Mouse (Mus musculus) yolk sac, embryonic 10.5 days (tissue): ENCODE measurements around the gene Sdk1.

Source experiments
- DNase-seq: peaks from one replicate; pipeline ENCODE4 v3.0.0-alpha.2; 2017; ENCODE audit warnings: low spot score

The Sdk1 gene

DNA sequence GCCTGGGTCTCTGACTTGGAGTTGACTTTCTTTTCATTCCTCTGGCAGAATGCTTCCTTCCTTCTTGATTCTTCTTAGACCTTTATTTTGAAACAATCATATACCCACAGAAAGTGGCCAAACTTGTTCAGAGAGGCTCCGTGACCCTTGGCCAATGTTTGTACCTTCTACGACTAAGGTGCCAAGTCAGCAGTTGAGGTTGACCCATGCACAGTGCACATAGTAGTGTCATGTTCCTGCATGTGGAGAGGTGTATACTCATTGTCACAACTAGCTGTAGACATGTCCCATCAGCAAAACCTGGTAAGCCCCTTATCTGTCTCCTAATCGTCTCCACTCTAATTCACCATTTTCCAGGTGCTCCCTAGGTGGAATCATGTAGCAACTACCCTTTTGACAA, 530.2 kb downstream of the Sdk1 start:
- DNase-seq: no peak

DNA sequence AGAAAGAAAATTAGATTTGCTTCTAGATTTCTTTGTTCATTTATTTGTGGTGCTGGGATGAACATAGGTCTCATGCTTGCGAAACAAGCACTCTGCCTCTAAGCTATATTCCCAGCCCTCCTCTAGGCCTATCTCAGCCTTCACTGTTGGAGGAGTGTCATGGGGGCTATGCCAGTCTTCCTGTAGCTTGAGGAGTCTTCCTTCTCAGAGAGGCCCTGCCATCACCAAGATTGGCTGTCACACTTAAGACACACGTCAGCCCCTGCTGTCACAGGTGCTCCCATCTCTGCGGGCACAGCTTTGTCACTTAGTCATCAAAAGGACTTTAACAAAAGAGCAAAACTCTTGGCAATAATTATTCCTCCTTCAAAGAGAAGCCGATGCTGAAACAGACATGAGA, 536.9 kb downstream of the Sdk1 start:
- DNase-seq: no peak

DNA sequence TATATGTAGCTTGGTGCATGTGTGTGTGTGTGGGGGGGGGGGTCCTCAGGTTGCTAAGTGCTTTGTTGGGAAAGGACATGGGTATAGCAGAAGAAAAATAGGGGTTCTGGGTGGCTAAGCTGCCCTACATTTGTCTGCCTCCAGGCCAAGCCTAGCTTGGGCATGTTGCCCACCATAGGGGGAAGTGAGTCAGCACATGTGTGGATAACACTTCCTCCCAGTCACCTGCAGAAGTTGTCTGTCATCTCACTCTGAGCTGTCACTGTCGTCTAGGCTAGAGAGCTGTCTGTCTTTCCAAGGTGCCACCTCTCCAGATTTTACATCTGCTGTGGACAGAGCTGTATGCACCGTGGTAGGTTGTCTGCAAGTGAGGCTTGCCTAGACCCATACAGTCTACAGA, 539.9 kb downstream of the Sdk1 start:
- no peak for DNase-seq

DNA sequence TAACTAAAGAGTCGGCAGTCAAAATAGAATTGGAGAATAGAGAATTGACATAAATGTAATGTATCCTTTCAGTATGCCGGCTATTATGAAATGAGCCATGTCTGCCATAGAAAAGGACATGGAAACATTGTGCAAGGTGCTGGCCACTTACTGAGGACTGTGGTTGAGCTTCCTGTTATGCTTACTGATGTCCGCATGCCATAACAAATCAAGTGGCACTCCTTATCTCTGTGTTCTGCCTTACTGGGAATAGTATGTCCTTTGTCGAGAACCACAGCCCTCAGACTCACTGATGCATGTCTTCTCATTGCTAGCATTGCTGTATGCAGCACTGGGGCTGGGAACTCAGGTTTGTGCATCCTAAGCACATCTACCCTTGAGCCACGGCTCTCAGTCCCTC, 541.0 kb downstream of the Sdk1 start:
- no peak for DNase-seq

DNA sequence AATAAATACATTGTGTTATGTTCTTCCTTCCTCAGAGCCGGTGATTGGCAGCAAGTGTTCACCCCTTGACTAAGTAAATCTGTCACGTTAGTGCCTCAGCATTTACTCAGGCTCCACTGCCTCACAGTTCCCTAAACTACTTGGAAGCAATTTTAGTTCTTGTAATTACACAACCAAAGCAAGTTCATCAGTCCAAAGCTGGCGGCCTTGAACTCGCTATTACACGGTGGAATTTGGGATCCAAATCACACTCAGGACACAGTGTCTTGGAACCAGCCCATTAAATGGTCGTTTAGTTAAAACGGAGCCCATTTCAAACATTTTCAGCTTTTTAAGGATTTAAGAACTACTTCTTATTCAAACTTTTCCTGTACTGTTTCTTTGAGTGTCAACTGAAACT, 542.2 kb downstream of the Sdk1 start:
- no peak for DNase-seq

DNA sequence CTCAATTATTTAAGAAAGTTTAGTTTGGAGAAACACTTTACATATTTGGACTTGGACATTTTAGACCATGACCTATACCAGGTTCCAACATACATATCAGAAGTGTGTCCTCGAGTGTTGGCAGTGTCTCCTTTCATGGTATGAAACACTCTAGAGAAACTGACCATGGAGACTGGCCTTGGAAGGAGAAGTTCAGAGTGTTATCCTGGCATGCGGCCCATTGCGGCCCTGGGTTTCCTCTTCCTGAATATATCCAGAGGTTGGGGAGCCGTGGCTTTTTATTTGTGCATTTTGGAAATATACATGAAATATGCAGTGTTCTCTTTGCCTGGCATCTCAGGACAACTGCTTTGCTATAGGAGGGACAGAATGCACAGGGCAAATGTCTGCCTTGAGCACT, 552.6 kb downstream of the Sdk1 start:
- DNase-seq: no peak

DNA sequence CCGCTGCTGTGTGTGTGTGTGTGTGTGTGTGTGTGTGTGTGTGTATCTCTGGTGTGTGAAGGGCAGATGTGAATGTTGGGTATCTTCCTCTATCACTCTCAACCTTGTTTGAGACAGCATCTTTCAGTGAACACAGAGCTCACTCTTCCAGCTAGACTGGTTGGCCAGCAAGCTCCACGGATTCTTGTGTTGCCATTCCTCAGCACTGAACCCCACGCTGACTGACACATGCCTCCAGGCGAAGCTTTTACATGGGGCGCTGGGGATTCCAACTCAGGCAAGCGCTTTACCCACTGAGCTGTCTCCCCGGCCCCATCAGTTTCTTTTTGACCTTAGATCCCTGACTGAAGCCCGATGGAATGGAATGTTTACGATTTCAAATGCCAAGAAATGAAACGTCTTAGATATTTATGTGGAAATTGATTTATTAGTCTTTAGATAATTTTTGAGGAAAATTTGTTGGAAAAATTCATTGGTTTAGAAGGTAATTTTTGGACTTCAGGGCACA, 582.6 kb downstream of the Sdk1 start:
- no peak for DNase-seq

DNA sequence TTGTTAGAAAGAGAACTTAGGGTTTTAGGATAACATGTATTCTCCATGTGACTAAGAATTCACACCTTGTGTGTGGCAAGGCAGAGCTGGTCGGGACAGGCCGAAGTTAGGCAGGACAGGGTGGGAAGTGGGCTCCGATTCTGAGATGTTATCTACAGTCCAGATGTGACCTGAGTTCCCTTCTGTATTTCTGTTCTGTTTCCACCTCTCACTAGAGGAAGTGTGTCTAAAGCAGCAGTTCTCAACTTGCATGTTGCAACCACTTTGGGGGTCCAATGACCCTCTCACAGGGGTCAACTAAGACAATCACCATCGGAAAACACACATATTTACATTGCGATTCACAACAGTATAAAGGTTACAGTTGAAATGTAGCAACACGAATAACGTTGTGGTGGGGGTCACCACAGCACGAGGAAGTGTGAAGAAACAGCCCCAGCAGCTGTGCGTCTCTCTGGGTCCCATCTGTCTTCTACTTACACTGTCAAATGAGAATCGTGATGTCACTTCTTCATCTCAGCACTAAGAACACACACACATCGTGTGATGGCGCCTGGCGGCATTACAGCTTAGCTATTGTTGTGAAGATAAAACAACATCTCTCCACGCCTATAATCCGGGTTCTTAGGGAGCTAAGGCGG, 583.6 kb downstream of the Sdk1 start:
- DNase-seq: no peak

DNA sequence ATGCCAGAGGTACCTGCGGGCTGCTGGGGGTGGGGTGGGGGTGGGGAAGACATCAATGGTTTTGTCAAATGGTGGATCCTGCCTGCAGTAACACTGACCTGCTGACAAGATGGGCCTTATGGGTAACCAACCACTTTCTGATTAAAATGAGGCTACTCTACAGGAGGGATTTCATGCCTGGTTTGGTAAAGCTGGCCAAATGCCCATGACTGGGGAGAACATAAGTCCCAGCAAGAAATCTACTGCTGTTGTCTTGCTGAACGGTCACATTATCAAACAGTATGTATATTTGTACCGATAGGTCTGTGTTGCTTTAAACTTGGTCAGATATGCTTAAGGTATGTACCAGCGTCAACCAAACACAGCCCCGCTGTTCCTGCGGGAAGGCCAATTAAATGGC, 594.3 kb downstream of the Sdk1 start:
- no peak for DNase-seq

DNA sequence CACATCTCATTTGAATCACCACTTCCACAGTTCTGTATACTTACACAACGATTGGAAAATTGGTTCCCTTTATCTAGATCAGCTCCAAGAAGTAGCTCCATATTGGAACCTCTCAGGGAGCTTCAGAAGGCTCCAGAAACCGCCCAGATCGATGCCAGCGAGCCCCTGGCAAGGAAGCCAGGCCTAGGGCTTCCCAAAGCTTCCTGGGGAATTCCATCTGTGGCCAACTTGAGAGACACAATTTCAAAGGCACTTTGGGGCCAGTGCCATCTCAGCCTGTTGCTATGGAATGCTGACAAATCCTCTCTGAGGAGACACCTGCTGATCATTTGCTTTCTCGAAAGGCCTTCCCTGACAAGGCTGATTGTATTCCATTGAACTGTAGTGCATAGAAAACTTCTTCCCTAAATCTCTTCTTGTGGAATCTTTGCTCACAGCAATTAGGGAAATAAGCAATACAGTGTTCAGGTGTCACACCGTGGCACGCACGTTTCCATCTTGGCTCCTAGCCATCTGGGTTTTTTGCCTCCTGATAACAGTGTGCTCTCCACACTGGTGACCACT, 595.7 kb downstream of the Sdk1 start:
- no peak for DNase-seq

DNA sequence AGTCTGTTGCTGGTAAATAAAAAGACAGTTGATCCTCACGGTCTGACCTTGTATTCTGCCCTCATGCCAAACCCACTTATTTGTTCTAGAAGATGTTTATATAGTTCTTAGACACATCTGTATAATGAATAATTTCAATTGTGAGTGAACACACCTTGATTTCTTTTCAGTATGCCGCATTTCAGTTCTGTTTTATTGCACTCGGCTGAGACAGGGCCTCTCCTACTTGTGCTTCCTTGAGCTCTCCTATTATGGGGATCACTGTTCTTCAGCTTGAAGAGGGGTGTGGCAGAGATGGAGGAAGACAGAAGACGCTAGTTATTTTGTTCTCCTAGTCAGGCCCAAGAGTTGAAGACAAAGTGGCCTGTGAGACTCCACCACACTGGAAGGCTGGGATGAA, 603.4 kb downstream of the Sdk1 start:
- DNase-seq: no peak

DNA sequence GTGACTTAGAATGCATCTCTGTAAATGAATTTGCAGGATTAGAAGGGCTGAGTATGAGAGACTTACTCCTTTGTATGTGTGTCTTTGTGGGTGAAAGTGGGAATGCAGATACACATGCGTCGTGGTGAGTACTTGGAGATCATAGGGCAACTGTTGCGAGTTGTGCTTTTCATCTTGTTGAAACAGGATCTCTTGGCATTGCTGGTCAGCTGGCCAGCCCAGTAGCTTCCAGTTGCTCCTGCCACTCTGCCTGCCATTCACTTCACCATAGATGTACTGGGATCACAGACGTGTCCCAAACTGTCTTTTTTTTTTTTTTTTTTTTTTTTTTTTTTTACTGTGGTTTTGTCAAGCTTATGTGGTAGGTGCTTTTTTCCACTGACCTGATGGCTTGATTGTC, 606.4 kb downstream of the Sdk1 start:
- no peak for DNase-seq

DNA sequence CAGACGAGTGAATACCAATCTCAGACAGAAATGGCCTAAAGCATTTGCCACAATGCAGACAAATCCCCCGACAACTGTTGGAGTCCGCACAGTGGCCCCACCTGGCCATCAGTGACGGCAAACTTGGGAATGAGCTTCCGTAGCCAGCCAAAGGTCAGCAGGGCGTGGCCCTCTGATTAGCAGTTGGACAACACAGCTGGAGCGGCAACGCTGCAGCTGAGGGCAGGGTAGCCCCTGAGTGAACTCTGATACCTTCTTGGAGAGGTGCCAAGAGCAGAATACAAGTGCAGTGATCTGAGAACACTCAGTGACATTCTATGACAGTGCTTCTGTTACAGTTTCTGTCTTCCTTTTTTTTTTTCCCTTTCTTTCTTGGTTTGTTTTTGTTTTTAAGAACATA, 610.9 kb downstream of the Sdk1 start:
- peak; percentile 85 for DNase-seq

DNA sequence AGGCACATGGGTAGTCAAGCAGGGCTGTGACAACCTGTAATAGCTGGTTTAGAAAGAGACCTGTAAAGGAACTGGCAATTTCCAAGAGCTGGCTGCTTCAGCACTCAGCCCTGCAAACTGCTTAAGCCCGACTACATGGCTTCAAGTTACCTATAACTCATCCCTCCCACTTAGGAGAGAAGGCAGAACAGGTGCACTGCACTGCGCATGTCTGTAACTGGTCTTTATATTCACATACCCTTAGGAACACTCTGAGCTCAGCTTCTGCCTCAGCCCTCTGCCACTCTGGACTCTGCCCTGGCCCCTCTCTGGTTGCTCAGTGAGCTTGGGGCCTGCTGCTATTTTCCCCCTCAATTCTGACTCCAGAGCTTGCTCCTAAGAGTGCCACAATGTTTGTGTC, 615.2 kb downstream of the Sdk1 start:
- DNase-seq: no peak

DNA sequence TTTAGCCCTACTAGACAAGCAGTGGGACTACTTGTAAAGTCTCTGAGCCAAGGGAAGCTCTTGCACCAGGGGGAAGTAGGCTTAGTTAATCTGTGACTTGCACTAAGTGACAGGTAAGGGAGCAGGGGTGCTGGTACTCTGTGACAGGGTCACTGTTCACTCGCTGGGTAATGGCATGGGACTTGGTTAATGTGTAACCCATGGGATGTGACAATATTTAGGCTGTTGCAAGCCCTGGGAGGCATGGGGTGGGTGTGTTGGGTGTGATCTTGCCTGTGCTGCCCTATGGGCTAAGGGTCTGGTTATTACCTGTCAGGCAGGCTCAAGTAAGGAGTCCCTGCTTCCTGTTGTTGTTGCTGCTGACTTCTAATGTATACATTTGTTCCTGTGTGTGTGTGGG, 616.5 kb downstream of the Sdk1 start:
- peak; percentile 89 for DNase-seq

DNA sequence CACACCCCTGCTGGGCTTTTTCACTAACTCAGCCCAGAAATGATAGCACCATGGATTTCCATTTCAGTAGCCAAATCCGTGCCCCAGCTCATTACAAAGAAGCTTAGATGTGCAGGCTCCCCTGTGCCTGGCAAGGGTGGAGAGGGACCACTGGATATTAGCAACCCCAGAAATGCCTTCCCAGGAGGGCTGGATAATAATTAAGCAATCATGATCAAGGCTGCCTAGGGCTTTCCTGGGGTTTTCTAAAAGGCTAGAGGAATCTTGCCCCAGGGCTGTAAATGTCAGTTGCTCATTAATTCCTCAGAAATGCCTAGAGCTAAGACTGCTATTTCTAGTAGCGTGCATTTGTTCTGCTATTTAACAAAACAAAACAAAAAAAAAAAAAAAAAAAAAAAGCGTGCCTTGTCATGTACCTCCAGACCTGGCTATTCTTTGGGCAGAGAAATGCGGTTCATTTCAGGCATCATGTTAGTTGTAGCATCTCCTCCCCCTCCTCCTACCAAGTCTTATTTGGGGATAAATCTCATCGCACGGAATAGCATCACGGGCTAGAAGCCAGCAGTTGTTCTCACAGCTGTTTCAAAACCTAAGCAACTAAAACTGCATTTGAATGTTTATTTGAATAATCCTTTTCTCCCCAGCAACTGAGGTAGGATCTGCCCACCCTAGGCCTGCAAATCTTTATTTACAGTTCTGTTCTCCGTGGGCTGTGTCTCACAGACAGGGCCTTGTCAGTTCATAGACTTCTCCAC, 617.3 kb downstream of the Sdk1 start:
- DNase-seq: peak; percentile 53

DNA sequence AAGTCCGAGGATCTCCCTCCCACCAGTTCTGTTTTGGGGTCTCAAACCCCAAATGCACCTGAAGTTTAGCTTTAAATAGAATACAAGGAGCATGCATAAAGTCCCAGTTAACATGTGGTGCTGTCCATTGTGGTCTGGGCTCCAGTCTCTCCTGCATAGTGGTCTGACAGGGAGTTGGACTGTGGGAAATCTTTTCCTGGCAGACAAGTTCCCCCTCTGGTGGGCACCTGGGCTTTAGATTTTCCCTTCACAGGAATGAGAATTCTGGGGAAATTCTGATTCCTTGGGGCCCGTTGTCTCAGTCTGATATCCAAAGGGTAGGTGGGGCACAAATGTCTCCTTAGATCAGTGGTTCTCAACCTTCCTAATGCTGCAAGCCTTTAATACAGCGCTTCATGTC, 624.8 kb downstream of the Sdk1 start:
- no peak for DNase-seq

DNA sequence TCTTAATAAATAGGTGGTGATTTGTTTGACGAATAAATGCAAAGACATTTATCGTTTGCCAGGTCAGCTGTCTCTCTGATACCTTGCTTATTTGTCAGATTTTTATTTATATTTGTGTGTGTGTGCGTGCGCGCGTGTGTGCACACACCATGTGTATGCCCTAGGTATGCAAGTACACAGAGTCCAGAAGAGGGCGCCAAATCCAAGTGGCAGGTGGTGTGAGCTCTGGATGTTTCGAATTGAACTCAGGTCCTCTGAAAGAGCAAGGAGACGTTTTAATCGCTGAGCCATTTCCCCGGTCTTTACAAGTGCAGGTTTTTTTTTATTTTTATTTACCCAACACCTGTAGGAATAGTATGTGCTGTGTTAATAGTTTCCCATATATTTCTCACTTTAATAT, 632.5 kb downstream of the Sdk1 start:
- no peak for DNase-seq

DNA sequence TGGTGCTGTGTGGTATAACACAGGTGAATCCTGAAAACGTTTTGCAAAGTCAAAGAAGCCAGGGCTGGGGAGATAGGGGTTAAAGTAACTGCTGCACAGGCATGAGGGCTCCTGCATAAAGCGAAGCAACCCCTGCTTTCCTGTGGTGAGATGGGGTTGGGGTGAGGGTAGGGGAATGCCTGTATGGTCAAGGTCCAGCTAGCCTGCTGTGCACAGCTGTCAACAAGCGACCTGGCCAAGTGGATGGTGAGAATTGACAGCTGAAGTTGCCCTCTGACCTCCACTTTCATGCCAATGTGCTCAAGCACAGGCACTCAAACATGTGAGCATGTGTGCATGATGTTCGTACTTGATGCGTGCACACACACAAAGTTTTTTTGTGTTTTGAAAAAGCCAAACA, 639.4 kb downstream of the Sdk1 start:
- no peak for DNase-seq

DNA sequence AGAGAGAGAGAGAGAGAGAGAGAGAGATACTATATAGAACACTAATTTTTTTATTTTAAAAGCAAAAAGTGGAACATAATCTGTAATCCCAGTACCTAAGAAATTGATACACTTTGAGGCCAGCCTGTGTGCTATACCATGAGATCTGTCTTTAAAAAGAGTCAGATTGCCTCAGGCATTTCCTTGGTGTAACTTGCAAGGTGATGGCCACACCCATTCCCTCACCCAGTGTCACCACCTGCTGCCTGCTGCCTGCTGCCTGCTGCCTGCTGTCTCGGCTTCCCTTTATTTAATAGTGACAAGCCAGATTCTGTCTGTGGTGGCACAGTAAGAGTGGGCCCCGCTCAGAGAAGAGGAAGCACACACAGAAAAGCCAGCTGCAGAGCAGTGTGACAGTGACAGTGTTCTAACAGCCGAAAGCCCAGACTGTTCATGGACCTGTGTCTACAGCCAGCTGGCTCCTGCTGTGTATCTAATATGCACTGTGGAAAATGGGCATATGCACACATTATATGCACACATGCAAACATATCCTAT, 642.9 kb downstream of the Sdk1 start:
- no peak for DNase-seq

DNA sequence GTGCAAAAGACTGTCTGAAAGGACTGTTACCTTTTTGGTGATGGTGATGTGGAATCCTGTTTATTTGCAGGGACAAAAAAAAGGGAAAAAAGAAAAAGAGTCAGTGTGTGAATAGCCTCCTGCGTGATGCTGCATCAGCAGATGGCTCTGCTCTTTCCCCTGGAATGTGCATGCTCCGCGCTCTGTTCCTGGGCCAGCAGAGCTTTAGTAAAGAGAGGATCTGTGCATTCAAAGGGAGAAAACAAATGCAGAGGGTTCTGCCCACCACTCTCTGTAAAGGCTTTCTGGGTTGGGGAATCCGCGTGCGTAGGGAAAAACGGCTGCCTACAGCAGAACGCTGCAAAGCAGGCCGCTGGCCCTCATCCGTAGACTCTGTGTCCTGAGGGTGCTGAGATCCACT, 644.7 kb downstream of the Sdk1 start:
- DNase-seq: no peak

DNA sequence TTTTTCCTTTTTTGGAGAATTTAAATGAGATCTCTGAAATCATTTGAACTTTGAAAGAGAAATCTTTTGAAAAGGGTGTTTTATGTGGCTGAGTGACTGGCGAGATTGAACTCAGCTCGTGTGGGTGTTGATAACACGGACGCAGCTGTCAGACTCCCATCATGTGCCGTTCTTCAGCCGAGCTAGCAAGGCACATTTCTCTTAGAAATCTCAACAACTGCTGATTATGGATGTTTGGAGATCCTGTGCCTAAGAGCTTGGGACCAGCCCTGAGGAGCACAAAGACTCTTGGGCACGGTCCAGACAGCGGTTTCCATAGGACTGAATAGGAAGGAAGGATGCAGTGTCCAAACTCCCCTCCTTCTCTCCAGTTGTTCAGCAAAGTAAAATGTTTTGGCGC, 648.5 kb downstream of the Sdk1 start:
- DNase-seq: no peak

DNA sequence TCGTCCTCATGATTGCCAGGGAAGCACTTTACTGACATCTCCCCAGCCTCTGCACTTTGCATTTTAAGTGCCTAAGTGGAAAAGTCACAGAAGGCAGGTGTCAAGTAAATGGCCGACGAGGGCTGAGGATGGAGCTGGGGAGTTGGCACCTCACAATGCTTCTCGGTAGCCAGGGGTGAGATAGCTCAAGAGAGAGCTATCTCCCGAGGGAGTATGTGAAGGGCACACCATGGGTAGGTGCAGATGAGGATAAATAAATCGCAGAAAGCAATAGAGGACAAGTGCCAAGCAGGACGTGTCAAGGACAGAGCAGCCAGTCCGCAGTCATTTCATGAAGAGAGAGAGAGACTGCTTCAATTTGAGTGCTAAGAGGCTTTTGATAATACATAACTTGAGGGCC, 655.1 kb downstream of the Sdk1 start:
- DNase-seq: no peak
